In the genomic region with DNA sequence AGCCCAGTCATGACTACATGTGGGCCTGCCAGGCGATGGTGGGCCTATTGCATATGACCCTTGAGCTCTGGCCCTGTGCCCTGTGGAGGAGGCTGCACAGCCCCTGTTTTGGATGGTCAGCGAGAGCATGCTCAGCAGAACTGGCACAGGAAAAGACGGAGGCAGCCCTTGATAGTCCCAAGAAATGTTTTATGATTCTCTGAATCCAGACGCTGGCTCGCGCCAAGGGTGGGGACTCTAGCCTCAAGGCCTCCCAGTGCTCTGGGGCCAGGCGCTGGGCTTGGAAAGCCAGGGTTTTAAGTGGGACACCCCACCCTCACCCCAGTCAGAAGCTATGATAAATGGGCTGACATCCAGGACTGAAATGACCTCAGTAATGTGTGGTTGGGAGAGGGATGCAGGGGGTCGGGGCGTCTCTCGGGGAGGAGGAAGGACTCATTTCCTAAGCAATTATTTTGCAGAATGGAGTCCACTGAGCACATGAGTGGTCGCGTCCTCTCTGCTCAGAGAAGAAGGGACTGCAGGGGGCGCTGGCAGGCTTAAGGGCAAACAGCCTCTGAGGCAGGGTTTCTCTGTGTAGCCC, we compare ENCODE assay signal across 8 mouse cellular contexts. TPM values are rescaled to one million over a fixed set of nuclear protein-coding genes. Genes with fewer than 3 reads are reported as not detected.
DNase-seq lines count a peak whose midpoint lies in the region; ATAC-seq and TF ChIP-seq lines count a peak whose summit lies in the region.

No protein-coding gene starts in this region.

- H3K9ac ChIP-seq in intestine, embryonic 14.5 days (ENCODE audit: low read length): no peak overlapping the region
- no peak overlapping the region for H3K9ac ChIP-seq in liver, embryonic 14.5 days (replicated peaks)
- H3K9ac ChIP-seq in stomach, postnatal 0 days (ENCODE audit: low read length): 0 out of 2 replicates have a peak overlapping the region, but pooled peaks have one; percentile 4

- H3K4me1 ChIP-seq in intestine, embryonic 14.5 days (replicated peaks; ENCODE audit: control insufficient read depth, insufficient read depth, low read length): peaks cover 70% of the 10 kb centered on the region
- H3K4me1 ChIP-seq in liver, embryonic 14.5 days (replicated peaks; ENCODE audit: control insufficient read depth in 2 of 2, insufficient read depth in 2 of 2, low read length in 1 of 2): peaks cover 3 to 23% of the 10 kb centered on the region in 2 experiments
- peaks cover 32% of the 10 kb centered on the region for H3K4me1 ChIP-seq in stomach, postnatal 0 days (replicated peaks; ENCODE audit: control insufficient read depth, insufficient read depth)

- H3K27me3 ChIP-seq in intestine, embryonic 14.5 days (replicated peaks; ENCODE audit: control insufficient read depth, insufficient read depth, low read length): no peaks in the 10 kb centered on the region
- H3K27me3 ChIP-seq in liver, embryonic 14.5 days (ENCODE audit: control insufficient read depth, insufficient read depth, low read length): peaks cover 10% of the 10 kb centered on the region
- no peaks in the 10 kb centered on the region for H3K27me3 ChIP-seq in stomach, postnatal 0 days (ENCODE audit: control insufficient read depth, insufficient read depth, low read length)

- H3K27ac ChIP-seq in intestine, embryonic 14.5 days (ENCODE audit: low read depth): peak overlapping the region; percentile 38; the same call in 1 of the 2 replicates
- H3K27ac ChIP-seq in liver, embryonic 14.5 days: no peak overlapping the region
- H3K27ac ChIP-seq in stomach, postnatal 0 days (replicated peaks): peak overlapping the region; percentile 40; the same call in 1 of the 2 replicates

- no peak overlapping the region for H3K4me2 ChIP-seq in intestine, embryonic 14.5 days (ENCODE audit: low read length)
- H3K4me2 ChIP-seq in liver, embryonic 14.5 days (ENCODE audit: low read depth): peak overlapping the region; percentile 20; the same call in 1 of the 2 replicates
- peak overlapping the region; percentile 25 for H3K4me2 ChIP-seq in stomach, postnatal 0 days (replicated peaks; ENCODE audit: low read depth)

- TF ChIP-seq EP300 in liver, embryonic 14.5 days (IDR thresholded peaks at IDR 0.05; ENCODE audit: low read depth): no peak
- TF ChIP-seq EP300 in stomach, postnatal 0 days (optimal IDR thresholded peaks at IDR 0.05): no peak

- DNase-seq in CD4-positive, CD25-positive, alpha-beta regulatory T cell, adult 2 months (ENCODE audit: low read depth, low spot score): peak; percentile 52
- peak; percentile 77 to 80 for DNase-seq in adrenal gland, postnatal 36 days
- no peak for DNase-seq in intestine, embryonic 14.5 days (ENCODE audit: low spot score)
- no peak for DNase-seq in liver, embryonic 14.5 days (ENCODE audit: low read depth in 3 of 3, low spot score in 3 of 3)
- DNase-seq in stomach, postnatal 0 days (ENCODE audit: low spot score): peak; percentile 56
- no peak for DNase-seq in right cerebral cortex, postnatal 4 days
- DNase-seq in left cerebral cortex, adult 11 months (ENCODE audit: low spot score): no peak

- 31% methylated on average over 13 of the region's 13 CpGs for WGBS in intestine, embryonic 14.5 days
- WGBS in liver, embryonic 14.5 days (ENCODE audit: insufficient replicate concordance): 48% methylated on average over 13 of the region's 13 CpGs
- 31% methylated on average over 13 of the region's 13 CpGs for WGBS in stomach, postnatal 0 days

- no peaks in the 10 kb centered on the region for H3K9me3 ChIP-seq in intestine, embryonic 14.5 days (ENCODE audit: control insufficient read depth, low read length)
- H3K9me3 ChIP-seq in liver, embryonic 14.5 days (ENCODE audit: control insufficient read depth, low read length): no peaks in the 10 kb centered on the region
- H3K9me3 ChIP-seq in stomach, postnatal 0 days (ENCODE audit: control insufficient read depth, low read length): no peaks in the 10 kb centered on the region

- peak; percentile 53 for TF ChIP-seq CTCF in liver, embryonic 14.5 days (IDR thresholded peaks at IDR 0.05; ENCODE audit: low read depth)
- peak; percentile 62 for TF ChIP-seq CTCF in stomach, postnatal 0 days (IDR thresholded peaks at IDR 0.05; ENCODE audit: low read depth)

- no peak overlapping the region for H3K4me3 ChIP-seq in intestine, embryonic 14.5 days (ENCODE audit: low read depth, low read length)
- no peak overlapping the region for H3K4me3 ChIP-seq in liver, embryonic 14.5 days (ENCODE audit: insufficient read depth in 1 of 2, low read depth in 2 of 2, low read length in 2 of 2)
- no peak overlapping the region for H3K4me3 ChIP-seq in stomach, postnatal 0 days (ENCODE audit: low read depth, low read length)

- no peak for ATAC-seq in CD4-positive, CD25-positive, alpha-beta regulatory T cell, adult 4 months
- no peak for ATAC-seq in intestine, embryonic 14.5 days (replicated peaks; ENCODE audit: low FRiP score, low TSS enrichment, low read depth)
- no peak; the same call in 1 of the 2 replicates for ATAC-seq in liver, embryonic 14.5 days (ENCODE audit: insufficient read depth)
- ATAC-seq in stomach, postnatal 0 days (ENCODE audit: low FRiP score, low TSS enrichment): peak; percentile 38

- no peaks in the 10 kb centered on the region for H3K36me3 ChIP-seq in intestine, embryonic 14.5 days (ENCODE audit: control insufficient read depth, insufficient read depth, low read length)
- no peaks in the 10 kb centered on the region for H3K36me3 ChIP-seq in liver, embryonic 14.5 days (replicated peaks; ENCODE audit: control insufficient read depth, insufficient read depth, low read depth)
- no peaks in the 10 kb centered on the region for H3K36me3 ChIP-seq in stomach, postnatal 0 days (ENCODE audit: control insufficient read depth, insufficient read depth, low read length)

RNA-seq across cellular contexts. Expression of gene Ece1, which starts 5.7 kb away (rescaled TPM):
- polyA plus RNA-seq in CD4-positive, CD25-positive, alpha-beta regulatory T cell, adult 4 months (2017; shearing (Covaris generic)): 10 to 100 TPM; 15.9 to 23.4 TPM
- 100 to 1,000 TPM; 256 to 280 TPM for total RNA-seq in adrenal gland, postnatal 36 days (2021)
- 94.2 and 96.9 TPM in 2 replicates for polyA plus RNA-seq in intestine, embryonic 14.5 days (2014; fragmentation: Nextera tagmentation; extraction: Ambion mirVana)
- 5.1 and 11.4 TPM in 2 replicates for polyA plus RNA-seq in liver, embryonic 14.5 days (2012; rRNA removed)
- polyA plus RNA-seq in liver, embryonic 14.5 days (2014; fragmentation: Nextera tagmentation; extraction: Ambion mirVana): 15.9 and 17.6 TPM in 2 replicates
- 22.9 and 29.8 TPM in 2 replicates for polyA plus RNA-seq in stomach, postnatal 0 days (2015; fragmentation: Nextera tagmentation; extraction: Ambion mirVana)

Comparison
In these comparisons a context has a peak if more than half of its experiments do, and no peak if none do; other contexts are left out.
1. DNase-seq: peak in CD4-positive, CD25-positive, alpha-beta regulatory T cell, adult 2 months (single experiment), adrenal gland, postnatal 36 days (2 of 2) and stomach, postnatal 0 days (single experiment); none in intestine, embryonic 14.5 days (single experiment), liver, embryonic 14.5 days (0 of 3), right cerebral cortex, postnatal 4 days (single experiment) and left cerebral cortex, adult 11 months (single experiment).